8 mouse cellular contexts compared by ENCODE assay signal in genomic region chr2:152411471-152411870, GRCm38 (mm10). TPM values are rescaled to one million over a fixed set of nuclear protein-coding genes. Genes with fewer than 3 reads are reported as not detected.
DNase-seq lines count a peak whose midpoint lies in the region; ATAC-seq lines count a peak whose summit lies in the region.

No protein-coding gene starts in this region.

- ATAC-seq in heart, embryonic 15.5 days (replicated peaks; ENCODE audit: insufficient number of reproducible peaks, insufficient read depth, low FRiP score, low read depth): no peak
- ATAC-seq in hindbrain, embryonic 13.5 days (ENCODE audit: low FRiP score): no peak
- ATAC-seq in midbrain, embryonic 13.5 days: peak; percentile 1; the same call in 1 of the 2 replicates

- H3K27ac ChIP-seq in heart, embryonic 15.5 days: peak overlapping the region; percentile 98
- peak overlapping the region; percentile 100 for H3K27ac ChIP-seq in embryonic facial prominence, embryonic 10.5 days (replicated peaks)
- H3K27ac ChIP-seq in hindbrain, embryonic 13.5 days: peak overlapping the region; percentile 96
- H3K27ac ChIP-seq in midbrain, embryonic 13.5 days: peak overlapping the region; percentile 97

- H3K4me2 ChIP-seq in heart, embryonic 15.5 days: peak overlapping the region; percentile 70
- H3K4me2 ChIP-seq in hindbrain, embryonic 13.5 days: peak overlapping the region; percentile 97
- H3K4me2 ChIP-seq in midbrain, embryonic 13.5 days (replicated peaks): peak overlapping the region; percentile 97

- no peaks in the 10 kb centered on the region for H3K27me3 ChIP-seq in heart, embryonic 15.5 days
- no peaks in the 10 kb centered on the region for H3K27me3 ChIP-seq in embryonic facial prominence, embryonic 10.5 days (replicated peaks; ENCODE audit: low read depth, poor library complexity, severe bottlenecking)
- H3K27me3 ChIP-seq in hindbrain, embryonic 13.5 days: no peaks in the 10 kb centered on the region
- H3K27me3 ChIP-seq in midbrain, embryonic 13.5 days: no peaks in the 10 kb centered on the region

- 11% methylated on average over 7 of the region's 7 CpGs for WGBS in heart, embryonic 15.5 days
- under 1% methylated on average over 7 of the region's 7 CpGs for WGBS in embryonic facial prominence, embryonic 10.5 days
- 10% methylated on average over 7 of the region's 7 CpGs for WGBS in hindbrain, embryonic 13.5 days
- 5% methylated on average over 7 of the region's 7 CpGs for WGBS in midbrain, embryonic 13.5 days

- peaks cover 41% of the 10 kb centered on the region for H3K4me1 ChIP-seq in heart, embryonic 15.5 days (replicated peaks)
- H3K4me1 ChIP-seq in embryonic facial prominence, embryonic 10.5 days: peaks cover 60% of the 10 kb centered on the region
- peaks cover 58% of the 10 kb centered on the region for H3K4me1 ChIP-seq in hindbrain, embryonic 13.5 days (replicated peaks)
- H3K4me1 ChIP-seq in midbrain, embryonic 13.5 days (replicated peaks): peaks cover 50% of the 10 kb centered on the region

- peak overlapping the region; percentile 40 for H3K9ac ChIP-seq in heart, embryonic 15.5 days
- peak overlapping the region; percentile 60 for H3K9ac ChIP-seq in hindbrain, embryonic 13.5 days
- peak overlapping the region; percentile 95 for H3K9ac ChIP-seq in midbrain, embryonic 13.5 days (replicated peaks)

- no peaks in the 10 kb centered on the region for H3K36me3 ChIP-seq in heart, embryonic 15.5 days
- peaks cover 10% of the 10 kb centered on the region; the same call in 1 of the 2 replicates for H3K36me3 ChIP-seq in embryonic facial prominence, embryonic 10.5 days (replicated peaks)
- H3K36me3 ChIP-seq in hindbrain, embryonic 13.5 days: no peaks in the 10 kb centered on the region
- no peaks in the 10 kb centered on the region for H3K36me3 ChIP-seq in midbrain, embryonic 13.5 days

- peak overlapping the region; percentile 80 for H3K4me3 ChIP-seq in heart, embryonic 15.5 days
- H3K4me3 ChIP-seq in embryonic facial prominence, embryonic 10.5 days: peak overlapping the region; percentile 70
- H3K4me3 ChIP-seq in hindbrain, embryonic 13.5 days: peak overlapping the region; percentile 86
- H3K4me3 ChIP-seq in midbrain, embryonic 13.5 days (replicated peaks): peak overlapping the region; percentile 76

- H3K9me3 ChIP-seq in heart, embryonic 15.5 days (replicated peaks): no peaks in the 10 kb centered on the region
- H3K9me3 ChIP-seq in embryonic facial prominence, embryonic 10.5 days: peaks cover 5% of the 10 kb centered on the region; the same call in 1 of the 2 replicates
- H3K9me3 ChIP-seq in hindbrain, embryonic 13.5 days: no peaks in the 10 kb centered on the region
- H3K9me3 ChIP-seq in midbrain, embryonic 13.5 days: peaks cover 4% of the 10 kb centered on the region; the same call in 1 of the 2 replicates

- DNase-seq in heart, adult 18-20 months: no peak
- DNase-seq in embryonic facial prominence, embryonic 10.5 days (ENCODE audit: low spot score): peak; percentile 71
- DNase-seq in ovary, postnatal 14 days (ENCODE audit: low spot score): no peak
- no peak for DNase-seq in right cerebral cortex, adult 18-20 months
- DNase-seq in thymus, postnatal 10 days (ENCODE audit: low spot score in 2 of 2): no peak

RNA-seq across cellular contexts. Expression of gene Zcchc3, which starts 3.4 kb away (rescaled TPM):
- 30.8 and 31.7 TPM in 2 replicates for polyA plus RNA-seq in heart, embryonic 15.5 days (2015; fragmentation: Nextera tagmentation; extraction: Ambion mirVana)
- total RNA-seq in heart, adult 18-20 months (2021): 1 to 10 TPM; 5.0 to 5.8 TPM
- 53.4 and 58.3 TPM in 2 replicates for polyA plus RNA-seq in embryonic facial prominence, embryonic 10.5 days (2016; fragmentation: Nextera tagmentation; extraction: Ambion mirVana)
- polyA plus RNA-seq in hindbrain, embryonic 13.5 days (2015; fragmentation: Nextera tagmentation; extraction: Ambion mirVana): 20.1 and 21.5 TPM in 2 replicates
- polyA plus RNA-seq in midbrain, embryonic 13.5 days (2015; fragmentation: Nextera tagmentation; extraction: Ambion mirVana): 21.4 and 26.4 TPM in 2 replicates

RNA-seq across cellular contexts. Expression of gene 6820408C15Rik, which starts 3.9 kb away (rescaled TPM):
- 2.0 and 2.4 TPM in 2 replicates for polyA plus RNA-seq in heart, embryonic 15.5 days (2015; fragmentation: Nextera tagmentation; extraction: Ambion mirVana)
- total RNA-seq in heart, adult 18-20 months (2021): 1 to 10 TPM; 1.6 to 2.4 TPM
- polyA plus RNA-seq in embryonic facial prominence, embryonic 10.5 days (2016; fragmentation: Nextera tagmentation; extraction: Ambion mirVana): 0.43 and 0.71 TPM in 2 replicates
- polyA plus RNA-seq in hindbrain, embryonic 13.5 days (2015; fragmentation: Nextera tagmentation; extraction: Ambion mirVana): 1.9 and 3.9 TPM in 2 replicates
- polyA plus RNA-seq in midbrain, embryonic 13.5 days (2015; fragmentation: Nextera tagmentation; extraction: Ambion mirVana): 0.39 and 1.7 TPM in 2 replicates

RNA-seq across cellular contexts. Expression of gene Sox12, which starts 13.6 kb away (rescaled TPM):
- polyA plus RNA-seq in heart, embryonic 15.5 days (2015; fragmentation: Nextera tagmentation; extraction: Ambion mirVana): 6.5 and 7.0 TPM in 2 replicates
- 1 to 10 TPM; 5.7 to 5.8 TPM for total RNA-seq in heart, adult 18-20 months (2021)
- polyA plus RNA-seq in embryonic facial prominence, embryonic 10.5 days (2016; fragmentation: Nextera tagmentation; extraction: Ambion mirVana): 10.6 and 11.5 TPM in 2 replicates
- polyA plus RNA-seq in hindbrain, embryonic 13.5 days (2015; fragmentation: Nextera tagmentation; extraction: Ambion mirVana): 16.4 and 16.9 TPM in 2 replicates
- polyA plus RNA-seq in midbrain, embryonic 13.5 days (2015; fragmentation: Nextera tagmentation; extraction: Ambion mirVana): 18.2 and 18.5 TPM in 2 replicates

RNA-seq across cellular contexts. Expression of gene Nrsn2, which starts 35.0 kb away (rescaled TPM):
- 1.6 and 2.1 TPM in 2 replicates for polyA plus RNA-seq in heart, embryonic 15.5 days (2015; fragmentation: Nextera tagmentation; extraction: Ambion mirVana)
- total RNA-seq in heart, adult 18-20 months (2021): not detected
- polyA plus RNA-seq in embryonic facial prominence, embryonic 10.5 days (2016; fragmentation: Nextera tagmentation; extraction: Ambion mirVana): 0.87 and 2.5 TPM in 2 replicates
- 28.1 and 34.2 TPM in 2 replicates for polyA plus RNA-seq in hindbrain, embryonic 13.5 days (2015; fragmentation: Nextera tagmentation; extraction: Ambion mirVana)
- 26.8 and 28.5 TPM in 2 replicates for polyA plus RNA-seq in midbrain, embryonic 13.5 days (2015; fragmentation: Nextera tagmentation; extraction: Ambion mirVana)

RNA-seq across cellular contexts. Expression of gene Defb23, which starts 52.9 kb away (rescaled TPM):
- not detected in 2 replicates for polyA plus RNA-seq in heart, embryonic 15.5 days (2015; fragmentation: Nextera tagmentation; extraction: Ambion mirVana)
- total RNA-seq in heart, adult 18-20 months (2021): not detected
- not detected in 2 replicates for polyA plus RNA-seq in embryonic facial prominence, embryonic 10.5 days (2016; fragmentation: Nextera tagmentation; extraction: Ambion mirVana)
- polyA plus RNA-seq in hindbrain, embryonic 13.5 days (2015; fragmentation: Nextera tagmentation; extraction: Ambion mirVana): not detected in 2 replicates
- not detected in 2 replicates for polyA plus RNA-seq in midbrain, embryonic 13.5 days (2015; fragmentation: Nextera tagmentation; extraction: Ambion mirVana)

Comparison
In these comparisons a context has a peak if more than half of its experiments do, and no peak if none do; other contexts are left out.
1. H3K9ac ChIP-seq: peak in every context shown above with its lines; median percentile 95 in midbrain, embryonic 13.5 days; 60 in hindbrain, embryonic 13.5 days; 40 in heart, embryonic 15.5 days.